Mouse (Mus musculus): ENCODE results near the gene Cbx3. TPM values are rescaled to one million over a fixed set of nuclear protein-coding genes. Genes with fewer than 3 reads are reported as not detected.

Gene Cbx3
- polyA plus RNA-seq, 1 experiment, result 9.7 TPM

GRCm38 (mm10) chr6:51486076-51486710, 16.0 kb downstream of the Cbx3 start:
- DNase-seq, result no peak
- 41% methylated on average over 7 of the region's 7 CpGs for WGBS
- TF ChIP-seq CTCF (IDR thresholded peaks at IDR 0.05; ENCODE audit: insufficient read depth, low read length), result no peak
- TF ChIP-seq POLR2A (IDR thresholded peaks at IDR 0.05; ENCODE audit: borderline replicate concordance, extremely low read depth, low read depth, low read length), result no peak
- no peaks in the 10 kb centered on the region for H3K4me1 ChIP-seq (ENCODE audit: control insufficient read depth, insufficient read depth, low read length)
- no peak overlapping the region for H3K4me3 ChIP-seq (replicated peaks; ENCODE audit: extremely low read depth, low read depth, low read length)

- 87% methylated on average over 5 of the region's 5 CpGs for WGBS
- TF ChIP-seq POLR2A (IDR thresholded peaks at IDR 0.05; ENCODE audit: borderline replicate concordance, extremely low read depth, low read depth, low read length) (no peak), CTCF (IDR thresholded peaks at IDR 0.05; ENCODE audit: insufficient read depth, low read length) (no peak)
- DNase-seq, result no peak
- Histone ChIP-seq H3K4me3 (replicated peaks; ENCODE audit: extremely low read depth, low read depth, low read length) (no peak overlapping the region), H3K4me1 (ENCODE audit: control insufficient read depth, insufficient read depth, low read length) (no peaks in the 10 kb centered on the region)
Measured at GRCm38 (mm10) chr6:51486731-51487130, 16.6 kb downstream of the Cbx3 start.

- 57% methylated on average over 2 of the region's 2 CpGs for WGBS
- H3K4me1 ChIP-seq (ENCODE audit: control insufficient read depth, insufficient read depth, low read length), result no peaks in the 10 kb centered on the region
- no peak overlapping the region for H3K4me3 ChIP-seq (replicated peaks; ENCODE audit: extremely low read depth, low read depth, low read length)
- DNase-seq, result no peak
- TF ChIP-seq CTCF (IDR thresholded peaks at IDR 0.05; ENCODE audit: insufficient read depth, low read length) (no peak), POLR2A (IDR thresholded peaks at IDR 0.05; ENCODE audit: borderline replicate concordance, extremely low read depth, low read depth, low read length) (no peak)
Measured at GRCm38 (mm10) chr6:51489787-51490186, 19.6 kb downstream of the Cbx3 start.

- H3K4me1 ChIP-seq (ENCODE audit: control insufficient read depth, insufficient read depth, low read length), result no peaks in the 10 kb centered on the region
- 59% methylated on average over 8 of the region's 8 CpGs for WGBS
- H3K4me3 ChIP-seq (replicated peaks; ENCODE audit: extremely low read depth, low read depth, low read length), result no peak overlapping the region
Measured at GRCm38 (mm10) chr6:51497321-51498111, 27.4 kb downstream of the Cbx3 start.

GRCm38 (mm10) chr6:51505671-51506070, 35.5 kb downstream of the Cbx3 start:
- Histone ChIP-seq H3K4me1 (ENCODE audit: control insufficient read depth, insufficient read depth, low read length) (no peaks in the 10 kb centered on the region), H3K4me3 (replicated peaks; ENCODE audit: extremely low read depth, low read depth, low read length) (no peak overlapping the region)
- no peak for DNase-seq
- WGBS, result 59% methylated on average over 1 of the region's 1 CpGs
- TF ChIP-seq POLR2A (IDR thresholded peaks at IDR 0.05; ENCODE audit: borderline replicate concordance, extremely low read depth, low read depth, low read length) (no peak), CTCF (IDR thresholded peaks at IDR 0.05; ENCODE audit: insufficient read depth, low read length) (no peak)

More at GRCm38 (mm10) chr6:51497321-51498111, 27.4 kb downstream of the Cbx3 start:
- TF ChIP-seq CTCF (IDR thresholded peaks at IDR 0.05; ENCODE audit: insufficient read depth, low read length) (no peak), POLR2A (IDR thresholded peaks at IDR 0.05; ENCODE audit: borderline replicate concordance, extremely low read depth, low read depth, low read length) (no peak)
- DNase-seq, result no peak

- Histone ChIP-seq H3K4me1 (ENCODE audit: control insufficient read depth, insufficient read depth, low read length) (no peaks in the 10 kb centered on the region), H3K4me3 (replicated peaks; ENCODE audit: extremely low read depth, low read depth, low read length) (no peak overlapping the region)
- no peak for TF ChIP-seq CTCF (IDR thresholded peaks at IDR 0.05; ENCODE audit: insufficient read depth, low read length)
- no peak for TF ChIP-seq POLR2A (IDR thresholded peaks at IDR 0.05; ENCODE audit: borderline replicate concordance, extremely low read depth, low read depth, low read length)
- 58% methylated on average over 2 of the region's 2 CpGs for WGBS
- no peak for DNase-seq
Measured at GRCm38 (mm10) chr6:51507556-51507955, 37.4 kb downstream of the Cbx3 start.

- no peaks in the 10 kb centered on the region for H3K4me1 ChIP-seq (ENCODE audit: control insufficient read depth, insufficient read depth, low read length)
- 24% methylated on average over 18 of the region's 18 CpGs for WGBS
- H3K4me3 ChIP-seq (replicated peaks; ENCODE audit: extremely low read depth, low read depth, low read length), result peak overlapping the region; percentile 13
- peak; percentile 58 for DNase-seq
- no peak for TF ChIP-seq POLR2A (IDR thresholded peaks at IDR 0.05; ENCODE audit: borderline replicate concordance, extremely low read depth, low read depth, low read length)
- peak; percentile 83 for TF ChIP-seq CTCF (IDR thresholded peaks at IDR 0.05; ENCODE audit: insufficient read depth, low read length)
Measured at GRCm38 (mm10) chr6:51508750-51509648, 38.8 kb downstream of the Cbx3 start.

GRCm38 (mm10) chr6:51510094-51510493, 39.9 kb downstream of the Cbx3 start:
- H3K4me3 ChIP-seq (replicated peaks; ENCODE audit: extremely low read depth, low read depth, low read length), result no peak overlapping the region
- DNase-seq, result peak; percentile 34
- TF ChIP-seq POLR2A (IDR thresholded peaks at IDR 0.05; ENCODE audit: borderline replicate concordance, extremely low read depth, low read depth, low read length), result no peak
- peak; percentile 29; the same call in 1 of the 2 replicates for TF ChIP-seq CTCF (IDR thresholded peaks at IDR 0.05; ENCODE audit: insufficient read depth, low read length)
- 29% methylated on average over 5 of the region's 5 CpGs for WGBS
- H3K4me1 ChIP-seq (ENCODE audit: control insufficient read depth, insufficient read depth, low read length), result no peaks in the 10 kb centered on the region

- TF ChIP-seq CTCF (IDR thresholded peaks at IDR 0.05; ENCODE audit: insufficient read depth, low read length) (no peak), POLR2A (IDR thresholded peaks at IDR 0.05; ENCODE audit: borderline replicate concordance, extremely low read depth, low read depth, low read length) (no peak)
Measured at GRCm38 (mm10) chr6:51510946-51511345, 40.8 kb downstream of the Cbx3 start.

More at GRCm38 (mm10) chr6:51510946-51511345, 40.8 kb downstream of the Cbx3 start:
- no peak for DNase-seq
- Histone ChIP-seq H3K4me3 (replicated peaks; ENCODE audit: extremely low read depth, low read depth, low read length) (no peak overlapping the region), H3K4me1 (ENCODE audit: control insufficient read depth, insufficient read depth, low read length) (no peaks in the 10 kb centered on the region)
- 68% methylated on average over 1 of the region's 1 CpGs for WGBS
